Mouse (Mus musculus) right cerebral cortex, postnatal 25 days (tissue): ENCODE results near the gene Polr2l.
A peak's percentile ranks its signal among the peaks of the same experiment; 100 is the strongest.

ENCODE experiments used
- DNase-seq: peaks from one replicate; pipeline ENCODE4 v3.0.0; 2022

Polr2l gene

GRCm38 (mm10) chr7:141475011-141475804 lies at the start of gene Polr2l, which contains the start of gene Tspan4:
Polr2l (minus strand) TSS chr7:141475132.
Tspan4 (plus strand) TSS chr7:141475240.
- DNase-seq, result peak; percentile 86

GRCm38 (mm10) chr7:141524271-141524670 lies 49.3 kb upstream of the Polr2l start:
- no peak for DNase-seq

- no peak for DNase-seq
These were observed 48.1 kb upstream of the Polr2l start for GRCm38 (mm10) chr7:141523007-141523406.

- no peak for DNase-seq
These were observed 44.9 kb upstream of the Polr2l start for GRCm38 (mm10) chr7:141519795-141520194.

- DNase-seq, result no peak
These were observed 44.0 kb upstream of the Polr2l start for GRCm38 (mm10) chr7:141518926-141519325.

- DNase-seq, result no peak
These were observed 43.4 kb upstream of the Polr2l start for GRCm38 (mm10) chr7:141518296-141518695.

- no peak for DNase-seq
These were observed 42.7 kb upstream of the Polr2l start for GRCm38 (mm10) chr7:141517638-141518037.

- DNase-seq, result no peak
These were observed 35.8 kb upstream of the Polr2l start for GRCm38 (mm10) chr7:141510681-141511191.

GRCm38 (mm10) chr7:141510196-141510595 lies 35.3 kb upstream of the Polr2l start:
- no peak for DNase-seq

- DNase-seq, result no peak
These were observed 33.2 kb upstream of the Polr2l start for GRCm38 (mm10) chr7:141508160-141508559.

GRCm38 (mm10) chr7:141506278-141506677 lies 31.3 kb upstream of the Polr2l start:
- DNase-seq, result no peak

- no peak for DNase-seq
These were observed 27.6 kb upstream of the Polr2l start for GRCm38 (mm10) chr7:141502556-141502905.

- DNase-seq, result no peak
These were observed 27.1 kb upstream of the Polr2l start for GRCm38 (mm10) chr7:141501820-141502555.

- no peak for DNase-seq
These were observed 22.7 kb upstream of the Polr2l start for GRCm38 (mm10) chr7:141497600-141497999.

- DNase-seq, result no peak
These were observed 21.0 kb upstream of the Polr2l start for GRCm38 (mm10) chr7:141495940-141496339.

- DNase-seq, result no peak
These were observed 20.4 kb upstream of the Polr2l start for GRCm38 (mm10) chr7:141495379-141495778.

- no peak for DNase-seq
These were observed 18.8 kb upstream of the Polr2l start for GRCm38 (mm10) chr7:141493729-141494128.

GRCm38 (mm10) chr7:141492738-141493137 lies 17.8 kb upstream of the Polr2l start:
- DNase-seq, result no peak

- no peak for DNase-seq
These were observed 16.2 kb upstream of the Polr2l start for GRCm38 (mm10) chr7:141491151-141491550.

GRCm38 (mm10) chr7:141487141-141487540 lies 12.2 kb upstream of the Polr2l start:
- DNase-seq, result no peak

- no peak for DNase-seq
These were observed 11.3 kb upstream of the Polr2l start for GRCm38 (mm10) chr7:141486239-141486638.

GRCm38 (mm10) chr7:141485606-141486005 lies 10.7 kb upstream of the Polr2l start:
- DNase-seq, result no peak

GRCm38 (mm10) chr7:141485186-141485585 lies 10.3 kb upstream of the Polr2l start:
- DNase-seq, result no peak
